Mouse (Mus musculus) CD4-positive helper T cell, adult 2 months (primary cell): Measurements from ENCODE around the gene Rsrp1.

ENCODE experiments used
- DNase-seq: peaks from one replicate; pipeline ENCODE4 v3.0.0-alpha.2; 2012; ENCODE audit warnings: low read depth, missing footprints, low spot score

The Rsrp1 gene

GRCm38 (mm10) chr4:134963021-134963776 lies 39.8 kb downstream of the Rsrp1 start:
- peak; percentile 79 for DNase-seq

GRCm38 (mm10) chr4:134967887-134968604 lies 44.7 kb downstream of the Rsrp1 start:
- no peak for DNase-seq

- DNase-seq = no peak
Observed at GRCm38 (mm10) chr4:134968605-134968976, 45.2 kb downstream of the Rsrp1 start.

GRCm38 (mm10) chr4:134975261-134975928 lies 52.0 kb downstream of the Rsrp1 start:
- no peak for DNase-seq

- no peak for DNase-seq
Observed at GRCm38 (mm10) chr4:134975929-134976308, 52.5 kb downstream of the Rsrp1 start.
